Mouse (Mus musculus): Measurements from ENCODE around the gene E030025P04Rik. TPM values are rescaled to one million over a fixed set of nuclear protein-coding genes. Genes with fewer than 3 reads are reported as not detected.

The E030025P04Rik gene
- polyA plus RNA-seq (2012), result not detected in 2 replicates

DNA sequence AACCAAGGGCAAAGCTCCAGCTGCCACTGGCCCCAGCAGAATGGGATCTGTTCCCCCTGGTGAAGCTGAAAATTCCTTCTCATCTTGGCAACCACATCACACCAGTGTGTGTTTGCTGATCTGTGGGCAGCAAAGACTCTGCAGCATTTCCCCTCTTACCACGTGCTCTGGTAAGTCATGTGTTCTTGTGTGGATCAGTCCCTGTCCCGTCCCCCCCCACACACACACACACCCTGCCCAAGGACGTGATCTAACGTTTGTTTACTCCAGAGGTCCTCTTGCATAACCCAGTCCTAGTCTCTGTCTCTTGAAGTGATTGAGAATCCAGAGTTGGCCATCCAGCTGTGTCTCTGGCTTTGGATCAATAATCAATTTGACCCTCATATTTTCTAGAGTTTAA, at the start of gene E030025P04Rik:
E030025P04Rik (minus strand) TSS at position 134 of the 400 bp plus-strand sequence.
- H3K36me3 ChIP-seq (ENCODE audit: control insufficient read depth), result no peaks in the 10 kb centered on the region
- no peak for TF ChIP-seq TAL1 (IDR thresholded peaks at IDR 0.05; ENCODE audit: low read length)
- no peak for TF ChIP-seq GATA1 (IDR thresholded peaks at IDR 0.05; ENCODE audit: low read length)
- no peak within 1 kb of the TSS for H3K4me3 ChIP-seq (replicated peaks)
- H3K27me3 ChIP-seq (ENCODE audit: control insufficient read depth), result no peaks in the 10 kb centered on the region
- peaks cover 3% of the 10 kb centered on the region for H3K9me3 ChIP-seq (ENCODE audit: control insufficient read depth, low read length)
- H3K4me1 ChIP-seq (ENCODE audit: control insufficient read depth), result no peaks in the 10 kb centered on the region

DNA sequence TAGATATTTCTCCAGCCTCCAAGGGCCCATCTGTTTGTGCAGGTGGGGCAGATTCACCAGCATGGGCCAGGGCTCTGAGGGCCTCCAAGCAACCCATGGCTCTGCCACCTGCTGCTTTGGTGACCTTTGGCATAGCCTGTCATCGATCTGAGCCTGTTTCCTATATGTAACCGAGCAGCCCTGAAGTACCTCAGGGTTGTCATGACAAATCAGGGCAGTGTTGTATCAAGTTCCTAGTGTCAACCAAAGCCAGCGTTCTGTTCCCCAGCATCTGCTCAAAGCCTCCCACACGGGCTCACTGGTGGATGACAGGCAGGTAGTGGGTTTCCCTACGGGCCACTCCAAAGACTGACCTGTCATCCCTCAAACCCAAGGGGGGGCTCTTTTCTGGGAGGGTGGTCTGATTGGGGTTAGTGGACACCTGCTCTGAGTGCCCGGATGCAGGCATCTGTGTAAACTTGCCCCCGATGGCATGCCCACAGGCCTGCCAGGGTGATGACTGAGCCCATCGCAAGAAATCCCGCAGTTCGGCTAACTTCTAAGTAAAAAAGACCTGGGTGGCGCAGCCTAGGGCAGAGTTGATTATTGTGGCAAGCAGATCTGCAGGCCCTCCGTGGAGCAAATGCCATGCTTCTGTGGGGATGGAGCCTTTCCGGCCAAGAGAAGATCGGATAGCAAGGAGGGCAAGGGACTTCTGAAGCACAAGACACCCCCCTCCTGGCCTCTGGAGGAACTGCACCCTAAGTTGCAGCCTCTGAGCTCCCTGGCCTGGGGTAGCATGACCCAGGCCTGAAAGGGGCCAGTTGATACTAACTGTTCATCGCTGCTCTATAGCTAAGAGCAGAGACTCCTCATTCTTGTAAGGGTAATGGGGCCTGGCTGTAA, 48.7 kb upstream of the E030025P04Rik start:
- no peak for TF ChIP-seq TAL1 (IDR thresholded peaks at IDR 0.05; ENCODE audit: low read length)
- no peak for TF ChIP-seq GATA1 (IDR thresholded peaks at IDR 0.05; ENCODE audit: low read length)
- Histone ChIP-seq H3K36me3 (ENCODE audit: control insufficient read depth) (no peaks in the 10 kb centered on the region), H3K4me3 (replicated peaks) (no peak overlapping the region), H3K27me3 (ENCODE audit: control insufficient read depth) (no peaks in the 10 kb centered on the region), H3K9me3 (ENCODE audit: control insufficient read depth, low read length) (no peaks in the 10 kb centered on the region; the same call in 1 of the 2 replicates), H3K4me1 (ENCODE audit: control insufficient read depth) (no peaks in the 10 kb centered on the region)

DNA sequence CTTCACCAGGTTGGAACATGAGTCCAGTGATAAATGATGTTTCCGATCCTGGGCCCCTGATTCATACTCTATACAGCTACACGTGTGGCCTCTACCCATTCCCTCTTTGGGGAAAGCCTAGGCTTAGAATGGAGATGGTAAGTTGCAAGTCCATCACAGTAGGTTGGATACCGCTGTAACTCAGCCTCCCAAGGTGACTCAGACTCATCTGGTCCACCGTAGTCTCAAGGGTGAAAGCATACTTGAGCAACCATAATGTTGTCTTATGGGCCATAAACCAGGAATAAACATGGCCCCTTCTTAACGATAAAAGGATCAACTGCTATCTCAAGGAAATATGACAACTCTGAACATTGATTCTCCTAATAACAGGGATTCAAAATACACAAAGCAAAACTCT, 44.1 kb upstream of the E030025P04Rik start:
- H3K4me1 ChIP-seq (ENCODE audit: control insufficient read depth), result no peaks in the 10 kb centered on the region
- H3K27me3 ChIP-seq (ENCODE audit: control insufficient read depth), result no peaks in the 10 kb centered on the region
- TF ChIP-seq TAL1 (IDR thresholded peaks at IDR 0.05; ENCODE audit: low read length) (no peak), GATA1 (IDR thresholded peaks at IDR 0.05; ENCODE audit: low read length) (no peak)
- H3K36me3 ChIP-seq (ENCODE audit: control insufficient read depth), result no peaks in the 10 kb centered on the region
- peaks cover 3% of the 10 kb centered on the region; the same call in 1 of the 2 replicates for H3K9me3 ChIP-seq (ENCODE audit: control insufficient read depth, low read length)
- H3K4me3 ChIP-seq (replicated peaks), result no peak overlapping the region

DNA sequence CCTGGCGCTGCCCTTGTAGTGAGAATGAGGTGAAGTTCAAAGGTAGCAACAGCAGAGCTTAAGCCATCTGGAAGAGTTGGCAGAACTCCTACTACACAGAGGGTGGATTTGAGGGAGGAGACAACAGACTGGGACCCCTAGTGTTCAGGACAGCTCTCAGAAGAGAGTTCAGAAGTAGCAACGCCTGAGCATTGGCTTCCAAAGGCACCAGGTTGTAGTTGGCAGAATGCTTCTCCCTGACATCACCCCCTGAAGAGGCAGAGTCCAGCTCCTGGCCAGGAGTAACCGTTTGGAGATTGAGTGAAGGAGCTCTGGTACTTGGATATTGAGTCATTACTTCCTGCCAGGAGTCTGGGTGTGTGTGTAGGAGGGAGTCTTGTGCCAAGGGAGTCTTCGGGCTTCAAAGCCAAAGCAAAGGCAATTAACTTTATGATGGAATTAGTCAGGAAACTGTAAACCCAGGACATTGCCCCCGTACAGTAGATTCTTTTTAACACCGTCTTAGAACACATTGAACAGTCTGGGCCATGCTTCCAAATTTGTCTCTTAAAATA, 43.5 kb upstream of the E030025P04Rik start:
- H3K4me3 ChIP-seq (replicated peaks), result no peak overlapping the region
- no peaks in the 10 kb centered on the region for H3K36me3 ChIP-seq (ENCODE audit: control insufficient read depth)
- peaks cover 3% of the 10 kb centered on the region; the same call in 1 of the 2 replicates for H3K9me3 ChIP-seq (ENCODE audit: control insufficient read depth, low read length)
- no peaks in the 10 kb centered on the region for H3K27me3 ChIP-seq (ENCODE audit: control insufficient read depth)
- TF ChIP-seq GATA1 (IDR thresholded peaks at IDR 0.05; ENCODE audit: low read length), result no peak
- TF ChIP-seq TAL1 (IDR thresholded peaks at IDR 0.05; ENCODE audit: low read length), result no peak
- no peaks in the 10 kb centered on the region for H3K4me1 ChIP-seq (ENCODE audit: control insufficient read depth)

DNA sequence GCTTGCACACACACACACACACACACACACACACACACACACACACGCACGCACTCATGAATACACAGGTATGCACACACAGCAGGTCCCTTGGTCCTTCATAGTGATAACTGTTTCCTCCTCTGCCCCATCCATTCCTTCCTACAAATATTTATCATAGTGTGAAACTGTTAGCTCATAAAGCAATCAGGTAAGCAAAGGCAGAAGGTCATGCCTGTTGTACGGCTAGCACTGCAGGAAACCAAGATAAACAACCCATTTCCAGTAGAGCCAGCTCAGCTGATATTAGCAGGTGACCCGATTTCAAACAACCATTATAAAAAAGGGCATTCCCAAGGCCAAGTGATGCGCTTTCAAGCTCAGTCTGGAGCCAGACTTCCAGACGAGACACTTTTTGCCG, 36.9 kb upstream of the E030025P04Rik start:
- Histone ChIP-seq H3K9me3 (ENCODE audit: control insufficient read depth, low read length) (peaks cover 5% of the 10 kb centered on the region; the same call in 1 of the 2 replicates), H3K4me1 (ENCODE audit: control insufficient read depth) (no peaks in the 10 kb centered on the region), H3K27me3 (ENCODE audit: control insufficient read depth) (no peaks in the 10 kb centered on the region), H3K36me3 (ENCODE audit: control insufficient read depth) (no peaks in the 10 kb centered on the region), H3K4me3 (replicated peaks) (no peak overlapping the region)
- TF ChIP-seq GATA1 (IDR thresholded peaks at IDR 0.05; ENCODE audit: low read length) (no peak), TAL1 (IDR thresholded peaks at IDR 0.05; ENCODE audit: low read length) (no peak)

DNA sequence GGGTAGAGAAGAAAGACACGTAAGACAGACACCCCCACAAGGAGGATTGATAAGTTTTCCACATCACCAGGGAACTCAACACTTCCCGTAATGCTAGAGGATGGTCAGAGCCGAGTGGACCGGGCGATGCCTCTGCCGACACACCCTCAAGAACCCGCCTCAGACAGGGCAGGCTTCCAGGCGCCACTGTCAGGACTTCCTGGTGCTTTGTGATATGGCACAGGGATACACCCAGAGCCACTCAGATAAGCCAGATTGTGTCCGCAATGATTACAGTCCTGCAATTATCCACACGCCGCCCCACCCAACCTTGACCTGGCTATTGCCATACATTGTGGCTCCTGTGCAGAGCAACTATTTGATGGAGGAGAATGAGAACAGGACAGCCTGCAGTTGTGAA, 36.1 kb upstream of the E030025P04Rik start:
- Histone ChIP-seq H3K4me1 (ENCODE audit: control insufficient read depth) (no peaks in the 10 kb centered on the region), H3K9me3 (ENCODE audit: control insufficient read depth, low read length) (peaks cover 5% of the 10 kb centered on the region; the same call in 1 of the 2 replicates), H3K36me3 (ENCODE audit: control insufficient read depth) (no peaks in the 10 kb centered on the region), H3K27me3 (ENCODE audit: control insufficient read depth) (no peaks in the 10 kb centered on the region), H3K4me3 (replicated peaks) (no peak overlapping the region)
- TF ChIP-seq GATA1 (IDR thresholded peaks at IDR 0.05; ENCODE audit: low read length) (no peak), TAL1 (IDR thresholded peaks at IDR 0.05; ENCODE audit: low read length) (no peak)

DNA sequence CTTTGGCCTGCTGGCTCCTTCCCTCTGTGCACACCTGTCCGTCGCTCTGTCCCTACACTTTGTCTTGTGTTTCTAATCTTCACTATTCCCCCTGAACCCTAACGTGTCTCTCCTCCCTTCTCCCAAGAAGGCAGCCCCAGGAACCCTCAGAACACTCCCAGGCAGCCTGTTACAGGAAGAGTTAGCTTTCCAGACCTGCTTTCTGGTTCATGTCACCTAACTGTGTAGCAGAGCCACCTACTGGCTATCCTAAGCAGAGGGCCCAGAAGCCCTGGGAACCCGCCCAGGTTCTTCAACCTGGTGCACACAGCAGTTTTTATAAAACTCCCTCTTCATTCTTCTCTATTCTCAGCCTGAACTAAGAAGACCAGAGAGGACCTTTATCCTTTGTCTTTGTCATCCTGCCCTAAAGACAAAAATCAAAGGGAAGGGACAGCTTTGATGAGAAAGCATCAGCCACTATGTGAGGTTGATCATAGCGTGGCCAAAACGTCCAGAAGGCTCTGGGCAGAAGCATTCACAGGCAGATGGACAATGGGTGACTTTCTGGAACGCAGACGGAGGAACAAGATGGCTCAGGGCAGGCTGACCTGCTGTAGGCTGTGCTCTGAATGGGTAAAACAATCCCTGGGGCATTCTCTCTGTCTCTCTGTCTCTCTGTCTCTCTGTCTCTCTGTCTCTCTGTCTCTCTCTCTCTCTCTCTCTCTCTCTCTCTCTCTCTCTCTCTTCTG, 34.8 kb upstream of the E030025P04Rik start:
- no peaks in the 10 kb centered on the region for H3K36me3 ChIP-seq (ENCODE audit: control insufficient read depth)
- TF ChIP-seq GATA1 (IDR thresholded peaks at IDR 0.05; ENCODE audit: low read length) (no peak), TAL1 (IDR thresholded peaks at IDR 0.05; ENCODE audit: low read length) (no peak)
- H3K27me3 ChIP-seq (ENCODE audit: control insufficient read depth), result no peaks in the 10 kb centered on the region
- peaks cover 2% of the 10 kb centered on the region; the same call in 1 of the 2 replicates for H3K9me3 ChIP-seq (ENCODE audit: control insufficient read depth, low read length)
- H3K4me1 ChIP-seq (ENCODE audit: control insufficient read depth), result no peaks in the 10 kb centered on the region
- no peak overlapping the region for H3K4me3 ChIP-seq (replicated peaks)

DNA sequence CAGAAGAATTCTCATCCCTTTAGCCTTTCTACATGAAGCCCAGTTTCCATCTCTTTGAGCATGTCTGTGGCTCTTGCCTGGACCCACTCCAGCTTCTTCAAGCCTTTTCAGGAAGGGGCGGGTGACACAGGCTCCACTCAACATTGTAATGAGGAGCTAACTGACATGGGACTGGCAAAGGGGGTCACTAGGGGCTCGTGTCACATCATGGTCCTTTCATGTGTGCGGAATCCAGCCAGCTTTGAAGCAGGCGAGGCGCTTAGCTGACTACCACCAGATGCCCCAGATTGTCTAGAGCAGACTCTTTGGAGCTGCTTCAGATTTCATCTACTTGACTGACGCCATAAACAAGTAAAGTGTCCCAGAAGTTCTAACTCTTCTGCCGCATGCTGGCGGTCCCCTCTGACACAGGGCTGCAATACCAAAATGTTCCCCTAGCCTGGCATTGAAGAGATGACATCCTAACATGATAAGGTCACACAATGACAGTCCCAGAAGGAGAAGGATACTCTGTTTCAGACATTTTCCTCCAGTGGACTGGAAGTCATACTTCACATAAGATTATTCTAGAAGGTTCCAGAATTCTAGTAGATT, 31.3 kb upstream of the E030025P04Rik start:
- no peaks in the 10 kb centered on the region for H3K36me3 ChIP-seq (ENCODE audit: control insufficient read depth)

More for the DNA sequence above, 31.3 kb upstream of the E030025P04Rik start:
- Histone ChIP-seq H3K9me3 (ENCODE audit: control insufficient read depth, low read length) (peaks cover 28% of the 10 kb centered on the region), H3K4me3 (replicated peaks) (no peak overlapping the region), H3K4me1 (ENCODE audit: control insufficient read depth) (no peaks in the 10 kb centered on the region), H3K27me3 (ENCODE audit: control insufficient read depth) (no peaks in the 10 kb centered on the region)
- TF ChIP-seq TAL1 (IDR thresholded peaks at IDR 0.05; ENCODE audit: low read length) (no peak), GATA1 (IDR thresholded peaks at IDR 0.05; ENCODE audit: low read length) (no peak)
